Mouse (Mus musculus) C3H10T1/2 (cell line): Measurements from ENCODE around the gene Zer1. TPM values are rescaled to one million over a fixed set of nuclear protein-coding genes. Genes with fewer than 3 reads are reported as not detected.

ENCODE experiments used
- polyA plus RNA-seq, 2 experiments: library from polyadenylated mRNA; unstranded; fragments of >200 nt; fragmentation: generic; extraction: Trizol; gene quantifications; one replicate each; pipeline ENCODE4 v1.2.1; 2012; ENCODE audit warnings: missing spikeins in 2 of 2

Zer1 gene
- 10 to 100 TPM in 1 of 2 experiments, 1 to 10 TPM in 1; 4.4 to 21.5 TPM for polyA plus RNA-seq

GRCm38 (mm10) chr2:30124472-30125274 lies at the start of gene Zer1:
TSS of gene Zer1 (minus strand) at chr2:30124585.

GRCm38 (mm10) chr2:30171371-30171996 lies 47.1 kb upstream of the Zer1 start, which contains the start of gene Endog:
TSS of gene Endog (plus strand) at chr2:30171493.

GRCm38 (mm10) chr2:30133613-30134377 lies 9.4 kb upstream of the Zer1 start, which contains the start of gene Tbc1d13:
TSS of gene Tbc1d13 (plus strand) at chr2:30133746.

GRCm38 (mm10) chr2:30093471-30094207 lies 30.7 kb downstream of the Zer1 start, which contains the start of gene Zdhhc12:
TSS of gene Zdhhc12 (minus strand) at chr2:30093648.

GRCm38 (mm10) chr2:30077502-30078348 lies 46.7 kb downstream of the Zer1 start, which contains the start of gene Pkn3:
TSS of gene Pkn3 (plus strand) at chr2:30077684.

GRCm38 (mm10) chr2:30057223-30057904 lies 67.0 kb downstream of the Zer1 start, which contains the start of gene Set:
TSS of gene Set (plus strand) at chr2:30057378.

GRCm38 (mm10) chr2:30048699-30049388 lies 75.5 kb downstream of the Zer1 start, which contains the start of gene Wdr34:
TSS of gene Wdr34 (minus strand) at chr2:30048881.

Other genes starting within 250 kb of the Zer1 start
- 10 to 100 TPM in 1 of 2 experiments, 1 to 10 TPM in 1; 8.9 to 31.3 TPM for gene Odf2, start 235.4 kb downstream of the Zer1 start, polyA plus RNA-seq
- 10 to 100 TPM; 14.2 to 23.3 TPM for gene Gle1, start 189.2 kb downstream of the Zer1 start, polyA plus RNA-seq
- 100 to 1,000 TPM in 1 of 2 experiments, 10 to 100 TPM in 1; 22.2 to 162 TPM for gene Sptan1, start 159.0 kb downstream of the Zer1 start, polyA plus RNA-seq
- gene Wdr34, start 75.7 kb downstream of the Zer1 start, polyA plus RNA-seq, result 10 to 100 TPM; 24.5 to 44.4 TPM
- gene Set, start 67.2 kb downstream of the Zer1 start, polyA plus RNA-seq, result 10 to 100 TPM; 40.5 to 75.5 TPM
- gene Pkn3, start 46.9 kb downstream of the Zer1 start, polyA plus RNA-seq, result 10 to 100 TPM in 1 of 2 experiments, 1 to 10 TPM in 1; 4.4 to 10.5 TPM
- 10 to 100 TPM; 14.7 to 19.7 TPM for gene Zdhhc12, start 30.9 kb downstream of the Zer1 start, polyA plus RNA-seq
- 10 to 100 TPM; 13.9 to 25.8 TPM for gene Tbc1d13, start 9.2 kb upstream of the Zer1 start, polyA plus RNA-seq
- 10 to 100 TPM; 10.4 to 13.7 TPM for gene Endog, start 46.9 kb upstream of the Zer1 start, polyA plus RNA-seq
- 10 to 100 TPM; 26.1 to 26.9 TPM for gene Spout1, start 53.9 kb upstream of the Zer1 start, polyA plus RNA-seq
- gene Kyat1, start 81.3 kb upstream of the Zer1 start, polyA plus RNA-seq, result 1 to 10 TPM; 1.1 to 5.2 TPM
- 10 to 100 TPM in 1 of 2 experiments, 1 to 10 TPM in 1; 3.1 to 16.0 TPM for gene Lrrc8a, start 113.1 kb upstream of the Zer1 start, polyA plus RNA-seq
- gene Gm28035, start 116.0 kb upstream of the Zer1 start, polyA plus RNA-seq, result under 1 TPM in 1 of 2 experiments, not detected in 1; 0.93 TPM
- gene Phyhd1, start 141.6 kb upstream of the Zer1 start, polyA plus RNA-seq, result 10 to 100 TPM in 1 of 2 experiments, 1 to 10 TPM in 1; 1.5 to 68.0 TPM
- gene Gm28038, start 156.5 kb upstream of the Zer1 start, polyA plus RNA-seq, result under 1 TPM in 1 of 2 experiments, not detected in 1; 0.13 TPM
- gene Dolk, start 161.7 kb upstream of the Zer1 start, polyA plus RNA-seq, result 10 to 100 TPM; 17.9 to 22.9 TPM
- 10 to 100 TPM; 20.9 to 25.4 TPM for gene Nup188, start 161.8 kb upstream of the Zer1 start, polyA plus RNA-seq
- gene Sh3glb2, start 234.8 kb upstream of the Zer1 start, polyA plus RNA-seq, result 10 to 100 TPM; 66.1 to 76.8 TPM
- 10 to 100 TPM; 11.1 to 13.4 TPM for gene Miga2, start 239.6 kb upstream of the Zer1 start, polyA plus RNA-seq